Mouse (Mus musculus) Muller cell, postnatal 12 days (primary cell): ENCODE measurements at regions not wholly inside any gene's neighbourhood (a gene's known extent, or its start where the extent isn't known, plus 50 kb on each side); places are given as distances from the start of the nearest gene placed in this dataset.

Experiments used
- DNase-seq: peaks from one replicate; pipeline ENCODE4 v3.0.0-alpha.2; 2015; ENCODE audit errors: inconsistent ontology term

DNA sequence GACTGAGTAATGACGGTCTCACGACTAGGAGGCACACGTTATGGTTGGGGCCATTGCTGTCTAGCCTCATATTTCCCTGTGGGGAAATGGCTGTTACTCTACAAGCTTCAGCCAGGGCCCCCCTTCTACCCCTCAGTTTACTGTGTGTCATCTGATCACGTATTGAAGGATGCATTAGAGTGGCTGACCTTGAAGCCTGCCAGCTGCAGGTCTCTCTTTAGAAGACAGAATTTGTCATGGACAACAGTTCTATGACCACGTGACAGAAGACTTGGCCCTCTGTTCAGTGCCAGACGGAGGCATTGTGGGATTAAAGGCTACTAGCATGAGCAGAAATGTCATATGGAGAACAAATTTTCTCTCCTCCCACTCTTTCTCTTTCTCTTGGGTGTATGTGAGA is 115.6 kb downstream of the Gas1 start:
- no peak for DNase-seq

DNA sequence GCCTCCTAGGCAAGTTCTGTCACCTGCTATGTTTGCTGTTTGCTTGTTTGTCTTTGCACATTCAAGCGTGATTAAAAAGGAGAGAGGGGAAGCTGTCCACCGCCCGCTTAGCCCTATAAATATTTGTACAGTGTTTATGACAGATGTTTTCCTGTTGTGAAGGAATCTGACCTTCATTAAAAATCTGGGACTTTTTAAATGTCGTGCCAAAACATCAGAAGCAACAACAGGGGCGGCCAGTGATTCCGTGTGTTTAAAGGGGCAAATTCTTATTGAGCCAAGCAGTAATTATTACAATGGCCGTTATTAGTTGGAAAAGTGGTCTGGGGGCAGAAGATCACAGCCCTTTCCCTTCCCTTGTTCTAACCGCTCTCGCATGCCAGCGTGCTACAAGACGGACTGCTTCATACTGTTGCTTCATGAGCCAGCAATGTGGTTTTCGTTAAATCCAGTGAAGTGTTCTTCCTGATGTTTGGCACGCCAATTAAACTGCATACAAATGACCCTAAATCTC is 119.3 kb downstream of the Gas1 start:
- peak; percentile 90 for DNase-seq

GRCm38 (mm10) chr13:60054531-60054930 is 122.6 kb downstream of the Gas1 start:
- DNase-seq = no peak

DNA sequence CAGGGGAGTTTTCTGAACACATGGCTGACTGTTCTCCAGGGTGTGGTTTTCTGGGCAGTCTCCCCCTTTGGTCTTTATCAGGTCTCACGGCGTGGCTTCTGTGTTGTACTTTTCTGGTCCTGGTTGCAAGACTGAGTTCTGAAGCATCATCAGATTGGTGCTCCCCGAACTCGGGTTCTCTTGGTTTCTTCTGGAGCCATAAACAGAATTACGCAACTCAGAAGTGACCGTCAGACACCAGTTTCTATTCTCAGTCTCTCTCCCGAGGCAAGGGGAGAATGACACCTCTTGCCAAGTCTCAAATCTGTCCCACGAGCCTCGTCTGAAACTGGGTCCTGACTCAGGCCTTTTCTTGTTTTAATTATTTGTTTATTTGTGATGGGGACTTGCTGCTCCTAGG is 123.1 kb downstream of the Gas1 start:
- DNase-seq = no peak

DNA sequence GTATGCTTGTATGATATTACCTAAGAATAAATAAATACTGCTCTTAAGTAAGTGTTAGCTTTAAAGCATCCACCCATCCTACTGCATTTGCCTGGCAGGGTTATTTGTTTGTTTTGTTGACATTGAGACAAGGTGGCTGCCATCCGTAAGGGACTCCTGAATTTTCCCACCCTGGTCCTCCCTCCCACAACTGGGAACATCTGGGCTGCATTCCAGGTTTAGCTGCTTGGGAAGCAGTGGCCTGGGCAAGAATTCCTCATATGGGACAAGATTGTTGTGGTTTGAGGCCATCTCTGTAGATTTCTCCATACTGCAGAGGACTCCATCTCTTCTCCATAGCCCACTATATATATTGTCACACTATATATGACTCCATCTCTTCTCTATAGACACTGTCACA is 125.3 kb downstream of the Gas1 start:
- DNase-seq = no peak

DNA sequence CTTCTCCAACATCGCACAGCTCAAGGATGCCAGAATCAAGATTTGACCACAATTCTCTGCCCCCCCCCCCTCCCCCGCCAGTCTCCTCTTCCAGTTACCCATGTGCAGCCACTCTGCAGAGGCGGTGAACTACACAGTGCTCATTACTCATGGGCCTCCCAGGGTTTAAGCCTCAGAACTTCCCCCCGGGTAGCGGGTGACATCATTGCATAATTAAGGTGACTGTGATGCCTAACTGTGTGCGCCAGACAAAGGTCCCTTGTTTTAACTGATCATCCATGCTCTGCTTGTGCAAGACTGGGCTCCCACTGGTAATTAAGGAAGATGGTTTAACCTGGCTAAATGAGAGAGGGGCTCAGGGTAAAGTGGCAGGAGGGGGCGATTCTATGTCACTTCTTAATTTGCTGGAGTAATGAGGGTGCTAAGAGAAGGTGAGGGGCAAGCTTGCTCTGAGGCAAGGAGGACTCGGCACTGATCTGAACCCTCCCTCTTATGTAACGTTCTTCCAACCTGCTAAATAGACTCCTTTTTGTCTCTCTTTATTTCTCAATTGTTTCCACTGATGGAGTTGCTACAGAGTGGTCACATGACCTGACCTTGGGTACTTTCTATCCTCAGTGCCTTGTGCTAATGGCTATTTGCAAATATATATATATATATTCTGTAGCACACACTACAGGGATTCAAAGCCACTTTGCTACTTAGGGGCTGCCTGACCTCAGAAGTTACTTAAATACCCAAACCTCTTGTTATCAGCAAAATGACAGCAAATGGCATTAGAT is 126.2 kb downstream of the Gas1 start:
- peak; percentile 98 for DNase-seq

DNA sequence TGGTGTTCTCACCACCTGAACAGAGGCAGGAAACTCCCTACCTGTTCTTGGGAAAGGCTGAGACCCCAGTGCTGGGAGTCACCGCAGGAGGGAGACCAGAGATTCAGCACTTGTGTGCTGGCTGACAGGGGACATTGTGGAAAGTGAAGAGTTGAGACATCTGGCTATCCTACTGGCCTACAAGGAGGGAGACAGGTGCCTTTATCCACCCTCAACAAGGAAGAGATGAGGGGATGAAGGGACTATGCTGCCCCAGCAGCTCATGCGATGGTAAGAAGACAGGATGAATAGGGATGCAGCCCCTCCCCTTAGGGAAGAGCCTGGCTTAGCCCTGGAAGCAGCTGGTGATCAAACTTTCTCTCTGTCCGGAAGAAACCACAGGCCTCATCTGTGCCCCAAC is 127.5 kb downstream of the Gas1 start:
- no peak for DNase-seq

DNA sequence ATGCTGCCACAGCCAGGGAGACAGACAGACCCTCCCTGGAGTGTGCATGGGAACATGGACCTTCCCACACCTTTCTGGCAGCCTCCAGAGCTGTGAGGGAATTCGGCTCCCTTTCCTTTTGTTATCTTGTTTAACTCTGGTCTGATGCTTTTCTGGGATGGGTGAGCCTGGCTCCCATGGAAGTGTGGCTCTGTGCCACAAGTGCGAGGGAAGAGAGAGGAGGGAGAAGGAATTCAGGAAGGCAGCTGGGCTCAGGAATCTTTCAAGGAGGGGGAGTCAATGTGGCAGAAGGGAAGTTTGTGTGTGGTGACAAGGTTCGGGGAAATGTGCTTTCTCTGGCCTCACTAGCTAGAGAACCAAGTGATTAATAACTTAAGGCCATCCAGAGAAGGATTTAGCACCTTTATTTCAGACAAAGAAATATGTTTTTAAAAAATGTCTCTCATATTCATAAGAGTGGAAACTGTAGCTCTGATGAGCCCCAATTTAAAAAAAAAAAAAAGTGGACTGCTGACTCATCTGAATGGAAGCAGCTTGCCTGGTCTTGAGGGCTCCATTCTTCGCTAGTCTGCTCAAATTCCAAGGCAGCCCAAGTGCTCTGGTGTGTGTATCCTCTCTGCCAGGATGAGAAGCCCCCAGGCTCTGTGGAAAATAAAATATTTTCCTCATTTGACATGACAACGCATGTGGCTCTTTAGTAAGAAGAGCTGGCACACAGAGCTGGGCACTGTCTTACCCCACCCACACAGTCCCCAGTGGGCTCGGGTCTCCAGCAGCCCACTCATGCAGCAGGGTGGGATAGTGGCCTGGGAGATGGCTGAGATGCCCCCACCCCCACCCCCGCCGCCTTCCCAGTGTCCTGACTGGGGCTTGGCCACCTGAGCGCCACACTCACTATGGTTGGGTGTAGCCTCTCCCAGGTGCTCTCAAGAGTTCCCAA is 129.1 kb downstream of the Gas1 start:
- DNase-seq = peak; percentile 90

GRCm38 (mm10) chr13:60045752-60046151 is 131.4 kb downstream of the Gas1 start:
- peak; percentile 52 for DNase-seq

GRCm38 (mm10) chr13:60044876-60045275 is 132.3 kb downstream of the Gas1 start:
- DNase-seq = no peak

DNA sequence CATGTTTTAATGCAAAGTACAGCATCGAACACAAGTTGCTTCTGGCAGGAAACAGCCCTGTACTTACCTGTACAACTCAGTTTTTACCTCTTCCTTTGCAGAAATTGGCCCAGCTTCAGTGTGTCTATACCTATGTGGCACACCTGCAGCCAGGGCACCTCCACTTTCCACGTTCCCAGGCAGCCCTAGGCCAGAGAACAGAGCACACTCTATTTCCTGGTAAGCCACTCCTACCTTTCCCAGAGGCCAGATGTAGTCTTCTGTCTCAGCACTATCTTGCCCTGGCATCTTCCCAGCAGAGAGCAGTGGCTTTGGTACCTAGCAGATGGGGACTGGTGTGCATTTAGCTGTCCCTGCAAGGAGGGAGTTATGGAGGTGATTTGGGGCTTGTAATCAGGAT is 134.7 kb downstream of the Gas1 start:
- DNase-seq = no peak

- no peak for DNase-seq
Observed at GRCm38 (mm10) chr13:60035536-60036130, 141.5 kb downstream of the Gas1 start.

- DNase-seq = no peak
Observed at GRCm38 (mm10) chr13:60033116-60033515, 144.0 kb downstream of the Gas1 start.

- no peak for DNase-seq
Observed at GRCm38 (mm10) chr13:60032586-60032985, 144.6 kb downstream of the Gas1 start.

GRCm38 (mm10) chr13:60029591-60029990 is 147.6 kb downstream of the Gas1 start:
- no peak for DNase-seq

DNA sequence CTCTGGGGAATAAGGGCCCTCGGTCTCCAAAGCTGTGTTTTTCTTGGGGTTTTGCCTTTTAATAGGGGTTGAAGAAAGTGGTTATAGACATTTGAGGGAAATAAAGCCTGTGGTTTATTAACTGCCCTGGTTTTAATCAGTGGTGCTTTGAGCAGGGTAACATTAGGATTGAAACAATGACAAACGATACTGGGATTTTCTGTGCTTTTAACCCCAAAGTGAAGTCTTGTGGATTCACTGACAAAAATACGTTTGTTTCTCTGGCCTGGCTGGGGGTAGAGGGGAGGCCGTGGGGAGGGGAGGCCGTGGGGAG is 157.0 kb downstream of the Gas1 start:
- DNase-seq = no peak

DNA sequence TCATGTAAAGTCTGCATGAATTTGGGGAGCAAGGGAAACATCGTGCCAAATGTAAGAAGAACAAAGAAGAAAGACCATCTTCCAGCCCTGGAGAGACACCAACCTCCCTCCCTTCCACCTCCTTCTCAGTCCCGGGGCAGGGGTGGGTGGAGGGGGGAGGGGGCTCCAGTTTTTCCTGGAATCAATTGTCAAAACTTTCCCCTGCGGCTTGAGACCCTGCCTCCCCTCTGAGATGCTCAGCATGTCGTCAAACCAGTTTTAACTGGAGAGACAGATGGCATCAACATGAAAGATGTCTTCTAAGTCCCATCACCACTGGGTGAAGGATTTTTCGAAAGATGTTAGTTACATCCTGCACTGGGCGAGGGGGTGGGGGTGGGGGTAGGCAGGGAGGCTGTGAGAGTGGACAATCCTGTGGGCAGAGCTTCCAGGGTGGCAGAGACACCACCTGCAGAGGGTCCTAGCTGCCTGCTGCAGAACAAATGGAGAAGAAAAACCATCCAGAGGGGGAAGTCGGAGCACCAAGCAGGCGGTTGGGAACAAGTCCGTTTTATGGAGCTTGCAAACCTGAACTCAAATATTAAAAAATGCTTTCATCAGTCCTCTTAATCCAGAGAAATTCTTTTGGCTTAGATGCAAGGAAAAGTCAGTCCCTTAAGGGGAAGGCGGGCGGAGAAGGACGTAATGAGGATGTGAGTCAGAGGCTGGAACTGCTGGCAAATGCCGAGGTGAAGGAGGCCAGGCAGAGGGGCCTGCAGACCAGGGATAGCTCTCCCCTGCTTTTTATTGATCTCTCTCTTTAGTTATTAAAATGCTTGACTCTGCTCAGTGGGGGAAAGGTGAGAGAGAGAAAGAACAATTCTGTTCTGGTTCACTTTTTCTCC is 157.6 kb downstream of the Gas1 start:
- peak; percentile 66 for DNase-seq

GRCm38 (mm10) chr13:60015854-60016366 is 161.3 kb downstream of the Gas1 start:
- no peak for DNase-seq

DNA sequence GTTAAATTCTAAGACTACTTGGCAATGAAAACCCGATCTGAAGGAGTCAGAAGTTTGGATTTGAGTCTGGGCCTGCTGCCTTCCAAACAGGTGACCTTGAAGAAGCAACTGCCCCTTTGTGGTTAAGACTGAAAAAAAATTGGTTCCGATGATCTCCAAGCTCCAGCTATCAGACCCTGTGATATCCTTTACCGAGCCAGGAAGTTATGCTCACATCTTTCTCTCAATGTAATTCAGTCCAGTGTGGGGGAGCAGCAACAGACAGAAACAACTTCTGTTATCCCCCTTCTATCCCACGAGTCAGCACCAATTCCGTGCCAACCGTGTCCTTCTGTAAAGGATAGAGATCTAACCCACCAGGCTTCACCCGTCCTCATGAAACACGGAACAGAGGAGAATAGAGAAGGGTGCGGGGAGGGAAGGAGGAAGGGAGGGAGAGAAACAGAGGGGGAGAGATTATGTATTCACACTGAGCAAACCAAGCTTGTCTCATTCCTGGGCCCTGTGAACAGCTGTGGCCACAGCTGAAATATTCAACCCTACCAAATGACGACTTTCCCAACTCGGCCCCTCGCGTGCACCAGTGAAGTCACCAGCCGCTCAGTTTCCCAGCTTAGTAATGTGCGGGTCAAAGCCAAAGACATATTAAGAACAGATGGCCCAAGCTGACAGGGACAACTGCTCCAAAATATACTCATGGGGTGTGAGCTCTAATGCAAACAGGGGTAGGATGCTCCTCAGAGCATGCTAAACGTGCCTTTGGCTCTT is 164.9 kb downstream of the Gas1 start:
- DNase-seq = no peak

- no peak for DNase-seq
Observed at GRCm38 (mm10) chr13:60011092-60011491, 166.1 kb downstream of the Gas1 start.
